Mouse (Mus musculus) intestine, postnatal 0 days (tissue): ENCODE data around the gene Trpm6. TPM values are rescaled to one million over a fixed set of nuclear protein-coding genes. Genes with fewer than 3 reads are reported as not detected.

ENCODE experiments used
- ATAC-seq: fragments of 200-750 bp; cut with Nextera tagmentation; 2 replicates; pipeline ENCODE4 v1.8.0; 2017; ENCODE audit warnings: mild to moderate bottlenecking, moderate TSS enrichment, moderate library complexity
- H3K27ac ChIP-seq: fragments of 300-500 bp; sonication (generic); 2 replicates; pipeline ENCODE4 v1.5.1; 2014; ENCODE audit warnings: mild to moderate bottlenecking, low read depth, low read length, moderate library complexity
- H3K27me3 ChIP-seq: fragments of 300-500 bp; sonication (generic); replicated peaks from 2 replicates; pipeline ENCODE4 v1.6.1; 2014; ENCODE audit warnings: low read length, mixed read lengths; ENCODE audit not compliant: control insufficient read depth, insufficient read depth
- H3K36me3 ChIP-seq: fragments of 300-500 bp; sonication (generic); 2 replicates; pipeline ENCODE4 v1.6.1; 2014; ENCODE audit warnings: mild to moderate bottlenecking, moderate library complexity; ENCODE audit not compliant: control insufficient read depth, insufficient read depth
- H3K4me1 ChIP-seq: fragments of 300-500 bp; sonication (generic); replicated peaks from 2 replicates; pipeline ENCODE4 v1.6.1; 2014; ENCODE audit warnings: antibody characterized with exemption, low read length, mixed read lengths; ENCODE audit not compliant: control insufficient read depth, insufficient read depth
- H3K4me2 ChIP-seq: fragments of 300-500 bp; sonication (generic); replicated peaks from 2 replicates; pipeline ENCODE4 v1.6.1; 2014; ENCODE audit warnings: low read depth, mild to moderate bottlenecking, moderate library complexity
- H3K4me3 ChIP-seq: fragments of 300-500 bp; sonication (generic); 2 replicates; pipeline ENCODE4 v1.5.1; 2014; ENCODE audit warnings: low read depth, low read length
- H3K9ac ChIP-seq: fragments of 300-500 bp; sonication (generic); 2 replicates; pipeline ENCODE4 v1.6.1; 2014; ENCODE audit warnings: mild to moderate bottlenecking, low read depth, low read length
- H3K9me3 ChIP-seq: fragments of 300-500 bp; sonication (generic); 2 replicates; pipeline ENCODE4 v1.6.1; 2016; ENCODE audit warnings: mixed run types; ENCODE audit not compliant: control insufficient read depth
- CTCF ChIP-seq: sonication (generic); IDR thresholded peaks from 2 replicates; pipeline ENCODE4 v1.5.1; 2016; ENCODE audit warnings: low read depth, mild to moderate bottlenecking, control low read depth, antibody characterized with exemption, moderate library complexity
- WGBS: fragments of 180-500 bp; shearing (Covaris S2); extraction: QIAGEN DNeasy Blood & Tissue Kit; methylation state at CpG from one replicate; pipeline ENCODE4 v1.1.7; 2014; 5-methylcytosine and 5-hydroxymethylcytosine counted together
- polyA plus RNA-seq: library from polyadenylated mRNA; unstranded; fragments of >200 nt; fragmentation: Nextera tagmentation; extraction: Ambion mirVana; gene quantifications from 2 replicates; pipeline ENCODE4 v1.2.1, GENCODE M21; 2015

Trpm6 gene
- polyA plus RNA-seq, 1 experiment from 2014 or later: 0.08 TPM

DNA sequence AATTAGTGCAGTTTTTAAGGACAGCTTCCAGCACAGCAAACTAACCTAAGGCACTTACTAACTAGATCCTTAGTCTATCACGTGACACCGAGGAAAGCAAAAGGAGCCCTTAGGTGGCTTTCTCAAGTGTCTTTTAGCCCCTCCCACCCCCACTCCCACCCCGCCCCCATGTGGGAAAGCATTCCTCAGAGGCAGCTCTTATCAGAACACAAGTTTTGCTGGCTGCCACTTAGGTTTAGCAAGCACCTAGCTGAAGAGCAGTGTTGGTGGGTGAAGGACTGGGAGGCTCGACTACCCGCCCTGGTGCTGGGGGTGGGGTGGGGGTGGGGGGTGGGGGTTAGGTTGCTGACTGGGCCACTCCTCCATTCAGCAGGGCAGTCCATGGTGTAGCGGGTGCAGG lies 8.5 kb downstream of the Trpm6 start:
- ATAC-seq: no peak
- no peaks in the 10 kb centered on the region for H3K4me1 ChIP-seq
- no peak overlapping the region for H3K4me3 ChIP-seq
- no peak overlapping the region for H3K9ac ChIP-seq
- no peaks in the 10 kb centered on the region for H3K36me3 ChIP-seq
- no peaks in the 10 kb centered on the region for H3K27me3 ChIP-seq
- 31% methylated on average over 6 of the region's 6 CpGs for WGBS
- no peak for TF ChIP-seq CTCF
- no peaks in the 10 kb centered on the region for H3K9me3 ChIP-seq
- no peak overlapping the region for H3K27ac ChIP-seq
- no peak overlapping the region for H3K4me2 ChIP-seq

DNA sequence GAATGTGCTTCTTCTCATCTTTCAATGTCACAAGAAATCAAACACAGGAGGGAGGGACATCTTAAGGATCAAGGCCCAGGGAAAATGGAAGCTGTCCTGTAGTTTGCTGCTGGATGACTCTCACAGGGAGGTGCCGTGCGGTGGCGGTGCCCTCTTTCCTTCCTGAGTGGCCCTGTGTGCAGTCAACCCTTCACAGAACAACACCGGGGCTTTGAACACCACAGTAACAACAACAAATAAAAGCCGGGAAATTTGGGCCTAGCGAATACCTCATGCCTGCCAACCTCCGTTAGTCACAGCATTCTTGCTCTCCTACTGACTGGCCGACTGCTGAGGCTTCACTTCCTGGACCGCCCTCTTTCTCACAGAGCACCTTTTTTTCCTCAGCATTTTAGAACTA lies 9.1 kb downstream of the Trpm6 start:
- H3K4me2 ChIP-seq: no peak overlapping the region
- H3K36me3 ChIP-seq: no peaks in the 10 kb centered on the region
- H3K9me3 ChIP-seq: no peaks in the 10 kb centered on the region
- H3K27ac ChIP-seq: no peak overlapping the region
- no peaks in the 10 kb centered on the region for H3K4me1 ChIP-seq
- 73% methylated on average over 9 of the region's 9 CpGs for WGBS
- ATAC-seq: no peak
- no peak overlapping the region for H3K4me3 ChIP-seq
- no peak overlapping the region for H3K9ac ChIP-seq
- H3K27me3 ChIP-seq: no peaks in the 10 kb centered on the region
- no peak for TF ChIP-seq CTCF

DNA sequence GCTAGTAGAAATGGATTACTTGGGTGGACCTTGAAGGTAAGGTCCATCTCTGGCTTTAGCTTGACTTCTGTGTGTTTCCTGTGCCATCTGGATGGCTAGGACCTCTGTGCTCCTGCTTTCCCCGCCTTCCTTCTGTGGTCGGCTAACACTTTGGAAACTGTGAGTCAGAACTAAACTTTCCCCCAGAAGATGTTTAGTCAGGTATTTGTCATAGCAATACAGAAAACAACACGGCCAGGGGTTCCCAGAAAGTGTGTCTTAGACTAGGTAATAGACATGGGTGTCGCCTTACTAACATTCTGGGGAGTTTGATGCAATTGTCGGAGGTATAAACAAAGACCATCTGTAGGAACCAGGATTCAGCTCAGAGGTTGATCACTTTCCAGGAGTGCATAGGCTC lies 16.6 kb downstream of the Trpm6 start:
- no peaks in the 10 kb centered on the region for H3K4me1 ChIP-seq

DNA sequence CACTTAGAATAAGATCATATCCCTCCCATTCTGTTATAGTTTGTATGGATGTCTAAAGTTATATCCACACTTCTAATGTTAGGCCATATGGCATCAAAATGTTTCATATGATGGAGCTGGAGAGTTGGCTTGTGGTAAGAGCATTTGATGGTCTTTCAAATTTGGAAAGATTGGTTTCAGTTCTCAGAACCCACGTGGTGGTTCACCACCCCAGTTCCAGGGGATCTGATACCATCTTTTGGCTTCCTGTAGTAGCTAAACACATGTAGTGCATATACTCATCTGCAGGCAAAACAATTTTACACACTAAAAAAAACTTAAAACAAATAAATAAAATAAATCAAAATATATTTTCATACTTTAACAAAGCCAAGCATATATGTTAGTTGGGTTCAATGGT lies 21.3 kb downstream of the Trpm6 start:
- H3K27me3 ChIP-seq: no peaks in the 10 kb centered on the region
- no peak overlapping the region for H3K4me2 ChIP-seq
- WGBS: 65% methylated on average over 1 of the region's 1 CpGs
- no peak for ATAC-seq
- no peaks in the 10 kb centered on the region for H3K36me3 ChIP-seq
- H3K27ac ChIP-seq: no peak overlapping the region
- H3K9ac ChIP-seq: no peak overlapping the region
- no peak overlapping the region for H3K4me3 ChIP-seq
- no peaks in the 10 kb centered on the region for H3K9me3 ChIP-seq
- H3K4me1 ChIP-seq: 0 out of 2 replicates have a peak, but pooled peaks cover 2% of the 10 kb centered on the region
- no peak for TF ChIP-seq CTCF

More for the DNA sequence above, 16.6 kb downstream of the Trpm6 start:
- Histone ChIP-seq H3K27ac (no peak overlapping the region), H3K27me3 (no peaks in the 10 kb centered on the region), H3K4me2 (no peak overlapping the region), H3K4me3 (no peak overlapping the region), H3K9ac (no peak overlapping the region), H3K9me3 (no peaks in the 10 kb centered on the region), H3K36me3 (no peaks in the 10 kb centered on the region)
- WGBS: 76% methylated on average over 5 of the region's 5 CpGs
- ATAC-seq: no peak
- no peak for TF ChIP-seq CTCF

DNA sequence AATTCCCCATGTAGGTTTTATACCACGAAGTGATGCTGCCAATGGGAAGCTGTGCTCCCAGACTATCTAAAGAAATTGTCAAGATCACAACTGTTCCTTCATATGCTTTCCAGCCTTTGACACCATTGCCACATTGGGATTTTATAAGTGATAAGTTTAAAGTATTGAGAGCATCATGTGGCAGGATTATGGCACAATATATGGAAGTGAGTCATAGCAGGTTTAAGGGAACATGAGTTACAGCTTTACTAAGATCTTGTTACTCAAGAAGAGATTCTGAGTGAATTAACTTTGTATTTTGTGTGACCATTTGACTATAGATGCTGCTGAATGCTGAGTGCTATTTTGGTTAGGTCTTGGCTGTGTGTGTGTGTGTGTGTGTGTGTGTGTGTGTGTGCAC lies 21.8 kb downstream of the Trpm6 start:
- no peaks in the 10 kb centered on the region for H3K27me3 ChIP-seq
- 0 out of 2 replicates have a peak, but pooled peaks cover 2% of the 10 kb centered on the region for H3K4me1 ChIP-seq
- H3K4me2 ChIP-seq: no peak overlapping the region
- H3K9me3 ChIP-seq: no peaks in the 10 kb centered on the region
- no peaks in the 10 kb centered on the region for H3K36me3 ChIP-seq
- H3K9ac ChIP-seq: no peak overlapping the region
- no peak overlapping the region for H3K4me3 ChIP-seq
- H3K27ac ChIP-seq: no peak overlapping the region
- 85% methylated on average over 1 of the region's 1 CpGs for WGBS
- ATAC-seq: no peak
- no peak for TF ChIP-seq CTCF

DNA sequence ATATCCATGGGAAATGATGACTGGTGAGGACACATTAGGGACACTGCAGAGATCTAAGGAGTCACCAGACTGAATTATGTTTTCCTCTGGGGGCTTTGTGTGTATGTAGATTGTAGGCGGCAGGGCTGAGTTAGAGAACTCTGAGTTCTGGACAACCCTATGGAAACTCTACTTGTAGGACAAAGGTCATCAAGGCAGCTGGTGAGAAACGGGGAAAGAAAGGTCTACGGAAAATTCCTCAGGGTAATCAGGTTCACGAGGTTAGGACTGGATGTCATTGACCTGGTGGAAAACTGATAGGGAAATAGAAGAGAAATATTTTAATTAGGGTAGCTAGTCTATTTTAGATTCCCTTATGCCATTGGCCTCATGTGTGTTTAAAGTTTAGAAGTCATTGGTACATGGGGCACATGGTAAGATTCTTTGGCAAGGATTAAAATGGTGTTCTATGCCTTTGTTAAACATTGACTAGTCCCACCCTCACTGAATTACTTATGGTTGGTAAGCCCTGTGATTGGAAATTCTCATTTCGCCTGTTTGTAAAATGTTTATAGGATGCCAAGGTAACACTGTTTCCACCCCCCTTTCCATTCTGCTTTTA lies 23.2 kb downstream of the Trpm6 start:
- Histone ChIP-seq H3K9me3 (no peaks in the 10 kb centered on the region), H3K4me3 (no peak overlapping the region), H3K36me3 (no peaks in the 10 kb centered on the region), H3K4me1 (0 out of 2 replicates have a peak, but pooled peaks cover 2% of the 10 kb centered on the region), H3K9ac (no peak overlapping the region), H3K27ac (no peak overlapping the region), H3K4me2 (no peak overlapping the region), H3K27me3 (no peaks in the 10 kb centered on the region)
- TF ChIP-seq CTCF: no peak
- 36% methylated on average over 5 of the region's 5 CpGs for WGBS
- ATAC-seq: peak; percentile 85
